Mouse (Mus musculus): ENCODE measurements around the gene Rho. TPM values are rescaled to one million over a fixed set of nuclear protein-coding genes. Genes with fewer than 3 reads are reported as not detected.

Rho gene
- polyA plus RNA-seq, 1 experiment from 2014 or later: 0.36 TPM

DNA sequence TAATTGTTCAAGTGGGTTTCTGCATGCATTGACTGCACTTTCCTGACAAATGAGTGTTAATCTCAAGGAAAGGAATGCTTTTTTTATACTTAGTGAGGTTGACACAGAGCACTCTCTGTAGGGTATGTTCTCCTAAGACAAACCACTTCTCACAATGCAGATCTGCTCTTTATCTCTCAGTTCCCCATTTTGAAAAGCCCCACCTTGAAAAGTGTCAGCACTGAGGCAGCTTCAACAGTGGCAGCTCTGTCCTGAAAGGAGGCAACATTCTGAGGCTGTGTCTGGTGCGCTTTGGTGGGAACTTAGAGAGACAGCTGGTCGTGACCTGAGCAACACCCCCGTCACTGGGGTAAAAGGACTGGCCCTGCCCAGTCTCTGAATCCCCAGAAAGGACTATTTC is 22.5 kb upstream of the Rho start:
- H3K27ac ChIP-seq (ENCODE audit: low read length): no peak overlapping the region
- no peak for ATAC-seq
- 70% methylated on average over 3 of the region's 3 CpGs for WGBS

DNA sequence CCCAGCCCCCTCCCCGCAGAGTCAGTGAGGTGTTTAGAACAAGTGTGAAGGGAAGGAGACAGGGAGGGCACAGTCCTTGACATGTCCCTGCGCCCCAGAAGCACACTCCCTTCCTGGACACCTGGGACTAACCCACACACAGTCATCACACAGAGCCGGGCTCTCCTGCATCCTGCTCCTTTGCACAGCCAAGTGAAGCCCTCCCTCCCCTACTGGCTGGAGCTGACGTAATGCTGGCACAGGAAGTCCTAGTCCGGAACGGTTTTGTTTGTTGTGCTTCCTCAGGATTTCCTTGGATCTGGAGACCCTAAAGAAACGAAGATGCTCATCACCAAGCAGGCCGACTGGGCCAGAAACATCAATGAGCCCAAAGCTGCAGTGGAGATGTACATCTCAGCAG is 21.6 kb upstream of the Rho start:
- Histone ChIP-seq H3K9ac (ENCODE audit: low read depth, low read length) (no peak overlapping the region), H3K27me3 (ENCODE audit: control insufficient read depth, insufficient read depth, low read depth, low read length) (no peaks in the 10 kb centered on the region), H3K4me2 (ENCODE audit: low read length) (no peak overlapping the region), H3K27ac (ENCODE audit: low read length) (no peak overlapping the region), H3K36me3 (ENCODE audit: control insufficient read depth, insufficient read depth, low read length) (peaks cover 7% of the 10 kb centered on the region), H3K4me3 (ENCODE audit: low read depth, low read length) (no peak overlapping the region), H3K4me1 (ENCODE audit: control insufficient read depth, insufficient read depth, low read length) (peaks cover 2% of the 10 kb centered on the region; the same call in 1 of the 2 replicates), H3K9me3 (replicated peaks; ENCODE audit: control insufficient read depth, low read length, poor library complexity, severe bottlenecking) (no peaks in the 10 kb centered on the region)
- 69% methylated on average over 8 of the region's 8 CpGs for WGBS
- ATAC-seq: no peak

More for the DNA sequence above, 22.5 kb upstream of the Rho start:
- H3K4me2 ChIP-seq (ENCODE audit: low read length): no peak overlapping the region
- peaks cover 7% of the 10 kb centered on the region for H3K36me3 ChIP-seq (ENCODE audit: control insufficient read depth, insufficient read depth, low read length)
- H3K27me3 ChIP-seq (ENCODE audit: control insufficient read depth, insufficient read depth, low read depth, low read length): no peaks in the 10 kb centered on the region
- H3K9ac ChIP-seq (ENCODE audit: low read depth, low read length): no peak overlapping the region
- no peaks in the 10 kb centered on the region for H3K9me3 ChIP-seq (replicated peaks; ENCODE audit: control insufficient read depth, low read length, poor library complexity, severe bottlenecking)
- no peak overlapping the region for H3K4me3 ChIP-seq (ENCODE audit: low read depth, low read length)
- no peaks in the 10 kb centered on the region for H3K4me1 ChIP-seq (ENCODE audit: control insufficient read depth, insufficient read depth, low read length)

DNA sequence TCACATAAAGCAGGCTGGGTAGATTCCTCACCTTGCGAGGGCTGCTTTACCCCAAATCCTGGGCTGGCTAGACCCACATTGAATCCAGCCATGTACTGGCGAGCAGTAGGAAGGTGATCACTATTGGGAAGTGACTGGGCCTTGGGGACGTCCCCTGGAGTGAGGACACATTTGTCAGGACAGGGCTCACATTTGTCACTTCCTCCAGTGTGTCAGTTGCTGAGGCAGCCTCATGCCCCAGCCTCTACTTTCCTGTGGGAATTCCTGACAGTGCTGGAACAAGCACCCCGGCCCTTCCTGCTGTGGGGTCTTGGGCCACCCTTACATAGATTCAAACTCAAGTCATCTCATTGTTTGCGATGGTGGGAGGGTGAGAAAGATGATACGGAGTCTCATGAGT is 19.8 kb upstream of the Rho start:
- H3K9ac ChIP-seq (ENCODE audit: low read depth, low read length): no peak overlapping the region
- H3K9me3 ChIP-seq (replicated peaks; ENCODE audit: control insufficient read depth, low read length, poor library complexity, severe bottlenecking): no peaks in the 10 kb centered on the region
- 84% methylated on average over 6 of the region's 6 CpGs for WGBS
- peaks cover 5% of the 10 kb centered on the region; the same call in 1 of the 2 replicates for H3K4me1 ChIP-seq (ENCODE audit: control insufficient read depth, insufficient read depth, low read length)
- ATAC-seq: no peak
- no peak overlapping the region for H3K27ac ChIP-seq (ENCODE audit: low read length)
- H3K4me2 ChIP-seq (ENCODE audit: low read length): no peak overlapping the region
- peaks cover 4% of the 10 kb centered on the region; the same call in 1 of the 2 replicates for H3K36me3 ChIP-seq (ENCODE audit: control insufficient read depth, insufficient read depth, low read length)
- H3K27me3 ChIP-seq (ENCODE audit: control insufficient read depth, insufficient read depth, low read depth, low read length): no peaks in the 10 kb centered on the region
- H3K4me3 ChIP-seq (ENCODE audit: low read depth, low read length): no peak overlapping the region

DNA sequence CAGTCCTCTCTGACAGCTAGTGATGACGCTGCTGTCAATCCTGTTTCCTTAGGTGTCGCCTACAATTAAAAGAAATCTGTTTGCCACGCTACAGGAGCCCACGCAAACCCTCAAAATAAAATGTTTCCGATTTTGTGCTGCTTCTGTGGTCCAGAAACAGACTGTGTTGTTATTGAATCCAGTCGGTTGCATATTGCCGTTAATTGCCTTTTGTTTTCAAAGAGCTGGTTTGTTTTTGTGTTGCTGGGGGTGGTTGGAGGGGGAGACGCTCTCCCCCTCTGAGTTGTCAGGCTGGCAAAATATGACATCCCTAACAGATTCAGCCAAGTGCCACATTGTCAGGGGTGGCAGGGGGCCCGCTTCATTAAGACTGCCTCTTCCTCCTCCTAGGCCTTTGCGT is 18.1 kb upstream of the Rho start:
- H3K9ac ChIP-seq (ENCODE audit: low read depth, low read length): no peak overlapping the region
- 88% methylated on average over 10 of the region's 10 CpGs for WGBS
- H3K4me2 ChIP-seq (ENCODE audit: low read length): no peak overlapping the region
- peaks cover 5% of the 10 kb centered on the region; the same call in 1 of the 2 replicates for H3K4me1 ChIP-seq (ENCODE audit: control insufficient read depth, insufficient read depth, low read length)
- H3K4me3 ChIP-seq (ENCODE audit: low read depth, low read length): no peak overlapping the region
- H3K27ac ChIP-seq (ENCODE audit: low read length): no peak overlapping the region
- H3K36me3 ChIP-seq (ENCODE audit: control insufficient read depth, insufficient read depth, low read length): peaks cover 4% of the 10 kb centered on the region; the same call in 1 of the 2 replicates
- no peak for ATAC-seq
- H3K9me3 ChIP-seq (replicated peaks; ENCODE audit: control insufficient read depth, low read length, poor library complexity, severe bottlenecking): no peaks in the 10 kb centered on the region
- no peaks in the 10 kb centered on the region for H3K27me3 ChIP-seq (ENCODE audit: control insufficient read depth, insufficient read depth, low read depth, low read length)

DNA sequence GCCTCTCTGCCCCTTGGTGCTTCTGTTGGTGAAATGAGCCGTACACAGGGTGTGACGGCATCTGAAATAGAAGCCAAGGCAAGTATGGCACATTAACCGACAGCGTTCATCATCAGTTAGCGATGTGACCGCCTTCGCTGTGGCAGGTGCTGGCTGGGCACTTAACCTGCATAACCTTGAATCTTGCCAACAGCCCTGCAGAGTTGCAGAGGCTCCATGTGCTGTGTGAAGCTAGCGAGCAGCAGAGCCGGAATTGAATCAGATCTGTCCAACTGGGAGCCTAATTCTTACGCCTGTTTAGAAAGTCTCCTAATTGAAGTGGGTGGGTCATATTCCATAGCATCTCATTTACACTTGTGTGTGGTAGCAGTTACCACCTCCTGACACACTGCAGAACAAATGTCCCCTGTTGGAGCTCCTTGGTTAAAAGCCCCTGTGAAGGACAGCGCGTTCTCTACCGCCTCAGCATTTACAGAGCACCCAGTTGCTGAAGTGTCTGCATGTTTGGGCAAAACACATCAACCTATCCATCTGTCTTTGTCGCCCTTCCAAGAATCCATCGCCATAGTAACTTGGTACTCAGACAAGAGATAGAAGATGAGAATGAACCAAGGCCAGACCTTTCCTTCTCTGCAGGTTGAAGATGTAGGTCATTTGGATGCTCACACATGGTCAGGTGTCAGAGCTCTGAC is 16.9 kb upstream of the Rho start:
- no peak for ATAC-seq
- H3K4me3 ChIP-seq (ENCODE audit: low read depth, low read length): no peak overlapping the region
- no peaks in the 10 kb centered on the region for H3K9me3 ChIP-seq (replicated peaks; ENCODE audit: control insufficient read depth, low read length, poor library complexity, severe bottlenecking)
- H3K4me2 ChIP-seq (ENCODE audit: low read length): no peak overlapping the region
- 82% methylated on average over 15 of the region's 15 CpGs for WGBS
- H3K27me3 ChIP-seq (ENCODE audit: control insufficient read depth, insufficient read depth, low read depth, low read length): no peaks in the 10 kb centered on the region
- no peak overlapping the region for H3K9ac ChIP-seq (ENCODE audit: low read depth, low read length)
- peak overlapping the region; percentile 50 for H3K27ac ChIP-seq (ENCODE audit: low read length)
- peaks cover 4% of the 10 kb centered on the region; the same call in 1 of the 2 replicates for H3K36me3 ChIP-seq (ENCODE audit: control insufficient read depth, insufficient read depth, low read length)
- peaks cover 5% of the 10 kb centered on the region; the same call in 1 of the 2 replicates for H3K4me1 ChIP-seq (ENCODE audit: control insufficient read depth, insufficient read depth, low read length)

DNA sequence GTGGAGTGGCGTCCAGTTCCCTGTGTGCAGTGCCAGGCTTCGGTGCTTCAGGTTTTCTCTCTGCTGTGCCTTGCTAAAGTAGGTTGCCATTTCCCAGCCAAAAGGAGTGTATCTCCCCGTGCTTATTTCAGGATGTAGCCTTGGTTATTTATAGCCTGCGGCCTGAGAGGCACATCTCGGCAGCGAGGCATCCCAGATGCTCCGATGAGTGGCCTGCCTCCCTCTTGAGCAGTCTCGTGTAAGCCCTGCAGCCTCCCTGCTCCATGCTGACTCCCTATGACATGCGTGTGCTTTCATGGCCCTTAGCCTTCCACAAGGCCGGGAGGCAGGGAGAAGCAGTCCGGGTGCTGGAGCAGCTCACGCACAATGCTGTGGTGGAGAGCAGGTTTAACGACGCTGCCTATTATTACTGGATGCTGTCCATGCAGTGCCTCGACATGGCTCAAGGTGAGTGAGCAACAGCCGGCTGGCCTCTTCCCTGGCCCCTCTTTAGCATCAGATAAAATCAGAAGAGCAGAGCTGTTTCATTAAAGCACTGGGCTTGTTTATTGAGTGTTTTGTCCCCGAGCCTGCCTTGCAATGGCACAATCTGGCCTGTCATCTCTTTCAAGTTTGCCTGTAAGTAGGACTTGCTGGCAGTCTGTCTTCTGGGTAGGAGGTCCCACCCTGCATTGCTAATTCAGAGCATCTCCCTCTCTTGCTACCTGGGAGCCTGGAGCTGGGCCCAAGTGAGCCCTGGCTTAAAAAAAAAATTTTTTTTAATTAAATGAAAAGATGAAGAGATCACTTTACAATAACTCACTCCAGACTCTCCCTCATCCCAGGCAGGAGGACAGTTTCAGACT is 15.7 kb upstream of the Rho start:
- Histone ChIP-seq H3K27ac (ENCODE audit: low read length) (peak overlapping the region; percentile 50; the same call in 1 of the 2 replicates), H3K4me3 (ENCODE audit: low read depth, low read length) (no peak overlapping the region), H3K36me3 (ENCODE audit: control insufficient read depth, insufficient read depth, low read length) (peaks cover under 1% of the 10 kb centered on the region; the same call in 1 of the 2 replicates), H3K27me3 (ENCODE audit: control insufficient read depth, insufficient read depth, low read depth, low read length) (no peaks in the 10 kb centered on the region), H3K4me1 (ENCODE audit: control insufficient read depth, insufficient read depth, low read length) (peaks cover 5% of the 10 kb centered on the region; the same call in 1 of the 2 replicates), H3K4me2 (ENCODE audit: low read length) (no peak overlapping the region), H3K9ac (ENCODE audit: low read depth, low read length) (no peak overlapping the region), H3K9me3 (replicated peaks; ENCODE audit: control insufficient read depth, low read length, poor library complexity, severe bottlenecking) (no peaks in the 10 kb centered on the region)
- ATAC-seq: no peak
- WGBS: 70% methylated on average over 17 of the region's 17 CpGs

DNA sequence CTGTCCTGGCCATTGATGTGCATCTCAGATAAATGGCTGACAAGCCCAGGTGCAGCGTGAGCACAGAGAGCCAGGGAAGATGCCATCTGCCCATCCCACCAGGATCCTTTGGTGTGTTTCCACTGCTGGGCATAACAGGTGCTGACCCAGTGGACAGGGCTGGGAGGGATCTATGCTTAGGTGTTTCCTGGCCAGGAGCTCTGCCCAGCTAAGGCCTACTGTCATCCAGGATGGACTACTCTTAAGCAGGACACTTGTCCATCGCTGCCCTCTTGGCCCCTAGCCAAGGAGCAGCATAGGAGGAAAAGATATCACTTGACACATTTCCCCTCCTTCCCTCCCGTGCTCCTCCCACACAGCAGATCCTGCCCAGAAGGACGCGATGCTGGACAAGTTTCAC is 14.9 kb upstream of the Rho start:
- H3K27ac ChIP-seq (ENCODE audit: low read length): no peak overlapping the region
- H3K4me2 ChIP-seq (ENCODE audit: low read length): no peak overlapping the region
- ATAC-seq: no peak
- H3K27me3 ChIP-seq (ENCODE audit: control insufficient read depth, insufficient read depth, low read depth, low read length): no peaks in the 10 kb centered on the region
- H3K4me1 ChIP-seq (ENCODE audit: control insufficient read depth, insufficient read depth, low read length): peaks cover 5% of the 10 kb centered on the region; the same call in 1 of the 2 replicates
- WGBS: 91% methylated on average over 5 of the region's 5 CpGs
- no peaks in the 10 kb centered on the region; the same call in 1 of the 2 replicates for H3K36me3 ChIP-seq (ENCODE audit: control insufficient read depth, insufficient read depth, low read length)
- no peak overlapping the region for H3K4me3 ChIP-seq (ENCODE audit: low read depth, low read length)
- H3K9me3 ChIP-seq (replicated peaks; ENCODE audit: control insufficient read depth, low read length, poor library complexity, severe bottlenecking): no peaks in the 10 kb centered on the region
- no peak overlapping the region for H3K9ac ChIP-seq (ENCODE audit: low read depth, low read length)

DNA sequence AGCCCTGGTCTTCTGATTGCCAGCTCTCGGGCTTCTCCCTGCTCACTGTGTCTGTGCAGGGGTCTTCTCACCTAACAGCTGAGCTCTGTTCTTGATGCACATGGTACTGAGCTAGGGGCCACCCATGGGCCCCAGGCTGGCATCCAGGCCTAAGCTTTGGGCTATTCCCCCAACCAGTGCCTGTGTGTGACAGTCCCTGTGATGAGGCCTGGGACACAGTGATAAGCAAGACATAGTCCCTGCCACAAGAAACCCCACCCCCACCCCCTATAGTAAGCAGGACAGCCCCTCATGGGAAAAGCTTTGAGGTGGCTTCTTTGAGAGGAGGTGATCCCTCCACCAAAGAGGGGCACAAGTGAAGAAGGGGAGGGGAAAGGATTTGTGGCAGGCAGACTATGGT is 12.9 kb upstream of the Rho start:
- no peak overlapping the region for H3K4me2 ChIP-seq (ENCODE audit: low read length)
- no peak for ATAC-seq
- H3K4me1 ChIP-seq (ENCODE audit: control insufficient read depth, insufficient read depth, low read length): peaks cover 5% of the 10 kb centered on the region; the same call in 1 of the 2 replicates
- H3K27me3 ChIP-seq (ENCODE audit: control insufficient read depth, insufficient read depth, low read depth, low read length): no peaks in the 10 kb centered on the region
- H3K4me3 ChIP-seq (ENCODE audit: low read depth, low read length): no peak overlapping the region
- no peaks in the 10 kb centered on the region; the same call in 1 of the 2 replicates for H3K36me3 ChIP-seq (ENCODE audit: control insufficient read depth, insufficient read depth, low read length)
- H3K9me3 ChIP-seq (replicated peaks; ENCODE audit: control insufficient read depth, low read length, poor library complexity, severe bottlenecking): no peaks in the 10 kb centered on the region
- 90% methylated on average over 1 of the region's 1 CpGs for WGBS
- no peak overlapping the region for H3K9ac ChIP-seq (ENCODE audit: low read depth, low read length)
- no peak overlapping the region for H3K27ac ChIP-seq (ENCODE audit: low read length)

DNA sequence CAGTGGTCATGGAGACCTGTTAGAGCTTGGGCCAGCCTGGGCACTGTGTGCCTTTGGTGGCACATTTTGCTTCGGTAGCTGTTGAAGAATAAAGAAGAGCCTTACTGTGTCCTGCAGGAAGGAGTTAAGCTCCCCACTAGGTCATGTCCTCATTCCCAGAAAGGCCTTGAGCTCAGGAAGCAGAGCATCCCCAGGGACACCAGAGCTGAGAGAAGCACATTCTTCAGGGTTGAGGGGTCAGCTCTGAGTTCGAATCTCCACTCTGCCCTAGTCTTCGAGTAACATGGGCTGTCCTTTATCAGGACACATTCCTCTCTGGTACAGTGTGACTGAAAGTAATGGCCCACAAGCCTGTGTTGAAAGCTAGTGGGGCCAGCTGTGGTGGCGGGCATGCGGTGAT is 11.7 kb upstream of the Rho start:
- H3K4me3 ChIP-seq (ENCODE audit: low read depth, low read length): no peak overlapping the region
- H3K9me3 ChIP-seq (replicated peaks; ENCODE audit: control insufficient read depth, low read length, poor library complexity, severe bottlenecking): no peaks in the 10 kb centered on the region
- H3K27me3 ChIP-seq (ENCODE audit: control insufficient read depth, insufficient read depth, low read depth, low read length): no peaks in the 10 kb centered on the region
- peaks cover 3% of the 10 kb centered on the region; the same call in 1 of the 2 replicates for H3K4me1 ChIP-seq (ENCODE audit: control insufficient read depth, insufficient read depth, low read length)
- H3K27ac ChIP-seq (ENCODE audit: low read length): no peak overlapping the region
- ATAC-seq: no peak
- 85% methylated on average over 5 of the region's 5 CpGs for WGBS
- no peak overlapping the region for H3K4me2 ChIP-seq (ENCODE audit: low read length)
- no peak overlapping the region for H3K9ac ChIP-seq (ENCODE audit: low read depth, low read length)
- H3K36me3 ChIP-seq (ENCODE audit: control insufficient read depth, insufficient read depth, low read length): no peaks in the 10 kb centered on the region; the same call in 1 of the 2 replicates
